Mouse (Mus musculus): ENCODE data around the gene Cox20. TPM values are rescaled to one million over a fixed set of nuclear protein-coding genes. Genes with fewer than 3 reads are reported as not detected.
A peak's percentile ranks its signal among the peaks of the same experiment; 100 is the strongest.
"Not testable (repeated sequence)": the region's sequence is repeated elsewhere in the genome, so short reads cannot be mapped to it uniquely, and the experiment has no call there.

Gene Cox20
- polyA plus RNA-seq, 1 experiment from 2014 or later = 98.4 TPM

GRCm38 (mm10) chr1:178336289-178336775 lies 17.4 kb downstream of the Cox20 start:
- ATAC-seq (peak; percentile 72), DNase-seq (ENCODE audit: low read depth, low spot score) (no peak)
- H3K27me3 ChIP-seq = no peaks in the 10 kb centered on the region
- CTCF ChIA-PET = interaction anchor here (1.2 to 4.2 kb wide), 6 partner anchors 10 to 112 kb away, joined by 3 to 30 read pairs (median 5); no protein-coding TSS in a partner anchor
- TF ChIP-seq CTCF (IDR thresholded peaks at IDR 0.05) = no peak
- POLR2A ChIA-PET = interaction anchor here (0.7 to 7.8 kb wide), 6 partner anchors 10 to 113 kb away, joined by 3 to 80 read pairs (median 6); partner anchors contain the start of genes Cox20 and Efcab2
- in situ Hi-C loops (cut with MboI; ENCODE audit: low pct_unique_long_range_greater_than_20kb) = no loop called here

- ChIA-PET CTCF (no interaction called here), POLR2A (interaction anchor here (1.2 to 7.8 kb wide), 4 partner anchors 10 to 112 kb away, joined by 3 to 80 read pairs (median 8); partner anchors contain the start of genes Cox20 and Efcab2)
- ATAC-seq (peak; percentile 40), DNase-seq (ENCODE audit: low read depth, low spot score) (no peak)
- no peak for TF ChIP-seq CTCF (IDR thresholded peaks at IDR 0.05)
- H3K27me3 ChIP-seq = no peaks in the 10 kb centered on the region
- in situ Hi-C loops (cut with MboI; ENCODE audit: low pct_unique_long_range_greater_than_20kb) = no loop called here
These were observed 18.0 kb downstream of the Cox20 start for GRCm38 (mm10) chr1:178336777-178337481.

- CTCF ChIA-PET = no interaction called here
These were observed 18.8 kb downstream of the Cox20 start, which contains the start of gene Hnrnpu for GRCm38 (mm10) chr1:178337551-178338317. Gene Hnrnpu, minus strand, starts transcription at chr1:178337797.

GRCm38 (mm10) chr1:178338318-178338641 lies 19.4 kb downstream of the Cox20 start:
- ChIA-PET CTCF (no interaction called here), POLR2A (interaction anchor here (7.8 kb wide), 1 partner anchor 17 kb away, joined by 80 read pairs; the partner anchor contains the start of gene Cox20)
- no peak for TF ChIP-seq CTCF (IDR thresholded peaks at IDR 0.05)
- DNase-seq (ENCODE audit: low read depth, low spot score) (no peak), ATAC-seq (no peak)
- in situ Hi-C loops (cut with MboI; ENCODE audit: low pct_unique_long_range_greater_than_20kb) = no loop called here
- H3K27me3 ChIP-seq = no peaks in the 10 kb centered on the region

More at GRCm38 (mm10) chr1:178337551-178338317, 18.8 kb downstream of the Cox20 start, which contains the start of gene Hnrnpu:
- POLR2A ChIA-PET = interaction anchor here (1.2 to 7.8 kb wide), 3 partner anchors 17 to 112 kb away, joined by 3 to 80 read pairs (median 7); partner anchors contain the start of genes Cox20 and Efcab2
- DNase-seq (ENCODE audit: low read depth, low spot score) = no peak
- peak; percentile 74 for ATAC-seq
- no peak for TF ChIP-seq CTCF (IDR thresholded peaks at IDR 0.05)
- in situ Hi-C loops (cut with MboI; ENCODE audit: low pct_unique_long_range_greater_than_20kb) = no loop called here
- no peaks in the 10 kb centered on the region for H3K27me3 ChIP-seq

- DNase-seq (ENCODE audit: low read depth, low spot score) (no peak), ATAC-seq (no peak)
- in situ Hi-C loops (cut with MboI; ENCODE audit: low pct_unique_long_range_greater_than_20kb) = no loop called here
- no peaks in the 10 kb centered on the region for H3K27me3 ChIP-seq
- no peak for TF ChIP-seq CTCF (IDR thresholded peaks at IDR 0.05)
- CTCF ChIA-PET = interaction anchor here (1.5 kb wide), 1 partner anchor 14 kb away, joined by 3 read pairs; no protein-coding TSS in a partner anchor
- POLR2A ChIA-PET = no interaction called here
These were observed 21.3 kb downstream of the Cox20 start for GRCm38 (mm10) chr1:178340213-178340612.

GRCm38 (mm10) chr1:178341435-178341834 lies 22.5 kb downstream of the Cox20 start:
- ChIA-PET POLR2A (interaction anchor here (1.0 kb wide), 1 partner anchor 22 kb away, joined by 3 read pairs; no protein-coding TSS in a partner anchor), CTCF (interaction anchor here (1.5 kb wide), 1 partner anchor 13 kb away, joined by 3 read pairs; no protein-coding TSS in a partner anchor)
- in situ Hi-C loops (cut with MboI; ENCODE audit: low pct_unique_long_range_greater_than_20kb) = no loop called here
- ATAC-seq = no peak
- DNase-seq (ENCODE audit: low read depth, low spot score) = no peak
- no peak for TF ChIP-seq CTCF (IDR thresholded peaks at IDR 0.05)
- H3K27me3 ChIP-seq = no peaks in the 10 kb centered on the region

- TF ChIP-seq CTCF (IDR thresholded peaks at IDR 0.05) = no peak
- in situ Hi-C loops (cut with MboI; ENCODE audit: low pct_unique_long_range_greater_than_20kb) = no loop called here
- POLR2A ChIA-PET = interaction anchor here (1.0 kb wide), 1 partner anchor 23 kb away, joined by 3 read pairs; no protein-coding TSS in a partner anchor
- ATAC-seq (no peak), DNase-seq (ENCODE audit: low read depth, low spot score) (no peak)
- no peaks in the 10 kb centered on the region for H3K27me3 ChIP-seq
- CTCF ChIA-PET = no interaction called here
These were observed 23.1 kb downstream of the Cox20 start for GRCm38 (mm10) chr1:178342063-178342462.

GRCm38 (mm10) chr1:178342612-178343011 lies 23.7 kb downstream of the Cox20 start:
- CTCF ChIA-PET = interaction anchor here (1.1 kb wide), 1 partner anchor 9 kb away, joined by 4 read pairs; no protein-coding TSS in a partner anchor
- H3K27me3 ChIP-seq = no peaks in the 10 kb centered on the region
- POLR2A ChIA-PET = interaction anchor here (0.5 kb wide), 1 partner anchor 18 kb away, joined by 3 read pairs; no protein-coding TSS in a partner anchor
- in situ Hi-C loops (cut with MboI; ENCODE audit: low pct_unique_long_range_greater_than_20kb) = no loop called here
- DNase-seq (ENCODE audit: low read depth, low spot score) (no peak), ATAC-seq (no peak)
- no peak for TF ChIP-seq CTCF (IDR thresholded peaks at IDR 0.05)

- CTCF ChIA-PET; H3K27me3 ChIP-seq; DNase-seq (ENCODE audit: low read depth, low spot score); in situ Hi-C loops (cut with MboI; ENCODE audit: low pct_unique_long_range_greater_than_20kb); ATAC-seq; POLR2A ChIA-PET: not testable (repeated sequence)
These were observed 25.3 kb downstream of the Cox20 start for GRCm38 (mm10) chr1:178344071-178344805.

- H3K27me3 ChIP-seq = no peaks in the 10 kb centered on the region
- no peak for TF ChIP-seq CTCF (IDR thresholded peaks at IDR 0.05)
- CTCF ChIA-PET = no interaction called here
- POLR2A ChIA-PET = interaction anchor here (0.7 kb wide), 1 partner anchor 9 kb away, joined by 5 read pairs; no protein-coding TSS in a partner anchor
- DNase-seq (ENCODE audit: low read depth, low spot score) = no peak
- in situ Hi-C loops (cut with MboI; ENCODE audit: low pct_unique_long_range_greater_than_20kb) = no loop called here
- no peak for ATAC-seq
These were observed 31.9 kb downstream of the Cox20 start for GRCm38 (mm10) chr1:178350792-178351191.

Measured in Patski (cell line).